30 mouse cellular contexts compared by ENCODE assay signal in the genomic region with DNA sequence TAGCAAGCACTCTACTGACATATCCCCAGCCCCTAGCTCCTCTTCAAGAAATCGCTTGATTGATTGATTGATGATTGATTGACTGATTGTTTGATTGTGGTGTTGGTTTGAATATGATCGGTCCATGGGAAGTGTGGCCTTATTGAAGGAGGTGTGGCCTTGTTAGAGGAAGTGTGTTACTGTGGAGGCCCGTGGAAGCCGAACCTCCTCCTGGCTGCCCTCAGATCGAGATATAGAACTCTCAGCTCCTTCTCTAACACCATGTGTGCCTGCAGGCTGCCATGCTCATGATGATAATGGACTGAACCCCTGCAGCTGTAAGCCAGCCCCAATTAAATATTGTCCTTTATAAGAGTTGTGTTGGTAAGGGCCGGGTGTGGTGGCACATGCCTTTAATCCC. TPM values are rescaled to one million over a fixed set of nuclear protein-coding genes. Genes with fewer than 3 reads are reported as not detected.
A peak's percentile ranks its signal among the peaks of the same experiment; 100 is the strongest.
DNase-seq lines count a peak whose midpoint lies in the region; ATAC-seq and TF ChIP-seq lines count a peak whose summit lies in the region.
"Had no signal": no experiment of that assay in that cellular context is flagged by ENCODE, and none has a peak within 500 bp of the region (broad histone marks: within the 10 kb centered on the region; RNA-seq: fewer than 3 reads in every experiment).

No protein-coding gene starts in this region.

- no peaks in the 10 kb centered on the region for H3K27me3 ChIP-seq in liver, embryonic 12.5 days (replicated peaks)
- H3K27me3 ChIP-seq in liver, postnatal 0 days (ENCODE audit: insufficient read depth, low read length): no peaks in the 10 kb centered on the region
- H3K27me3 ChIP-seq in liver, embryonic 14.5 days (ENCODE audit: control insufficient read depth, insufficient read depth, low read length): no peaks in the 10 kb centered on the region
- H3K27me3 ChIP-seq in kidney, embryonic 15.5 days: no peaks in the 10 kb centered on the region
- H3K27me3 ChIP-seq: embryonic facial prominence, embryonic 13.5 days; embryonic facial prominence, embryonic 15.5 days; forebrain, embryonic 12.5 days had no signal

- no peak overlapping the region for H3K4me2 ChIP-seq in liver, embryonic 12.5 days
- no peak overlapping the region for H3K4me2 ChIP-seq in liver, postnatal 0 days (ENCODE audit: low read depth, low read length)
- no peak overlapping the region for H3K4me2 ChIP-seq in liver, embryonic 14.5 days (ENCODE audit: low read depth)
- no peak overlapping the region for H3K4me2 ChIP-seq in kidney, embryonic 15.5 days
- H3K4me2 ChIP-seq: embryonic facial prominence, embryonic 13.5 days; embryonic facial prominence, embryonic 15.5 days; forebrain, embryonic 12.5 days had no signal

- H3K9ac ChIP-seq in liver, embryonic 12.5 days: no peak overlapping the region
- H3K9ac ChIP-seq in liver, postnatal 0 days (replicated peaks): no peak overlapping the region
- H3K9ac ChIP-seq in liver, embryonic 14.5 days (replicated peaks): no peak overlapping the region
- H3K9ac ChIP-seq in kidney, embryonic 15.5 days: no peak overlapping the region
- H3K9ac ChIP-seq: embryonic facial prominence, embryonic 13.5 days; embryonic facial prominence, embryonic 15.5 days; forebrain, embryonic 12.5 days had no signal

- no peak for TF ChIP-seq EP300 in liver, postnatal 0 days (IDR thresholded peaks at IDR 0.05; ENCODE audit: low read depth)
- no peak for TF ChIP-seq EP300 in liver, embryonic 14.5 days (IDR thresholded peaks at IDR 0.05; ENCODE audit: low read depth)

- peaks cover 59% of the 10 kb centered on the region for H3K4me1 ChIP-seq in liver, embryonic 12.5 days
- peaks cover 26% of the 10 kb centered on the region for H3K4me1 ChIP-seq in liver, postnatal 0 days (ENCODE audit: insufficient read depth)
- H3K4me1 ChIP-seq in liver, embryonic 14.5 days (replicated peaks; ENCODE audit: control insufficient read depth in 2 of 2, insufficient read depth in 2 of 2, low read length in 1 of 2): peaks cover 38 to 45% of the 10 kb centered on the region in 2 experiments
- H3K4me1 ChIP-seq in kidney, embryonic 15.5 days: peaks cover 16% of the 10 kb centered on the region
- H3K4me1 ChIP-seq: embryonic facial prominence, embryonic 15.5 days; forebrain, embryonic 12.5 days had no signal

- H3K27ac ChIP-seq in liver, embryonic 12.5 days: peak overlapping the region; percentile 61
- H3K27ac ChIP-seq in liver, postnatal 0 days (ENCODE audit: low read depth): no peak overlapping the region
- peak overlapping the region; percentile 46; the same call in 1 of the 2 replicates for H3K27ac ChIP-seq in liver, embryonic 14.5 days
- H3K27ac ChIP-seq in kidney, embryonic 15.5 days: no peak overlapping the region
- H3K27ac ChIP-seq: embryonic facial prominence, embryonic 13.5 days; embryonic facial prominence, embryonic 15.5 days; forebrain, embryonic 10.5 days; forebrain, embryonic 12.5 days had no signal

- WGBS in liver, embryonic 12.5 days (ENCODE audit: insufficient replicate concordance): 48% methylated on average over 6 of the region's 6 CpGs
- 56% methylated on average over 6 of the region's 6 CpGs for WGBS in liver, postnatal 0 days (ENCODE audit: insufficient replicate concordance)
- 42% methylated on average over 6 of the region's 6 CpGs for WGBS in liver, embryonic 14.5 days (ENCODE audit: insufficient replicate concordance)
- WGBS in kidney, embryonic 15.5 days: 91% methylated on average over 6 of the region's 6 CpGs

- no peaks in the 10 kb centered on the region for H3K36me3 ChIP-seq in liver, embryonic 12.5 days
- no peaks in the 10 kb centered on the region for H3K36me3 ChIP-seq in liver, postnatal 0 days (replicated peaks; ENCODE audit: insufficient read depth, low read length)
- no peaks in the 10 kb centered on the region for H3K36me3 ChIP-seq in liver, embryonic 14.5 days (replicated peaks; ENCODE audit: control insufficient read depth, insufficient read depth, low read depth)
- no peaks in the 10 kb centered on the region for H3K36me3 ChIP-seq in kidney, embryonic 15.5 days
- H3K36me3 ChIP-seq: embryonic facial prominence, embryonic 13.5 days; embryonic facial prominence, embryonic 15.5 days; forebrain, embryonic 10.5 days; forebrain, embryonic 12.5 days had no signal

- no peak overlapping the region for H3K4me3 ChIP-seq in liver, embryonic 12.5 days
- H3K4me3 ChIP-seq in liver, postnatal 0 days (ENCODE audit: low read depth, low read length): no peak overlapping the region
- H3K4me3 ChIP-seq in liver, embryonic 14.5 days (ENCODE audit: insufficient read depth in 1 of 2, low read depth in 2 of 2, low read length in 2 of 2): no peak overlapping the region
- no peak overlapping the region for H3K4me3 ChIP-seq in kidney, embryonic 15.5 days (replicated peaks)
- H3K4me3 ChIP-seq: embryonic facial prominence, embryonic 13.5 days; embryonic facial prominence, embryonic 15.5 days; erythroblast, embryonic 14.5 days; forebrain, embryonic 10.5 days; forebrain, embryonic 12.5 days had no signal

- ATAC-seq in liver, embryonic 12.5 days: no peak
- ATAC-seq in liver, postnatal 0 days: no peak
- ATAC-seq in liver, embryonic 14.5 days (ENCODE audit: insufficient read depth): no peak
- 0 out of 2 replicates have a peak, but pooled peaks have one; percentile 18 for ATAC-seq in megakaryocyte progenitor cell, adult 5-6 weeks (replicated peaks; ENCODE audit: poor library complexity)
- ATAC-seq in kidney, embryonic 15.5 days (replicated peaks; ENCODE audit: low FRiP score): no peak
- ATAC-seq: forebrain, embryonic 14.5 days; forebrain, embryonic 16.5 days had no signal

- no peak for DNase-seq in liver, postnatal 0 days
- peak; percentile 57 for DNase-seq in MEL-GATA-1-ER (ENCODE audit: extremely low read depth, low read depth)
- no peak for DNase-seq in liver, embryonic 14.5 days (ENCODE audit: low read depth in 3 of 3, low spot score in 3 of 3)
- DNase-seq in cerebellum, adult 11-12 months: no peak
- no peak for DNase-seq in cerebellum, adult 18-20 months
- DNase-seq: adrenal gland, adult 2 months; adrenal gland, postnatal 10 days; adrenal gland, postnatal 25 days; cerebellum, adult 11 months; cerebellum, adult 8-10 months; cerebellum, adult 9-11 months; cerebellum, postnatal 14 days; cerebellum, postnatal 36 days; embryo, embryonic 11 days had no signal

- no peak for TF ChIP-seq CTCF in liver, postnatal 0 days (IDR thresholded peaks at IDR 0.05; ENCODE audit: low read depth)
- TF ChIP-seq CTCF in liver, embryonic 14.5 days (IDR thresholded peaks at IDR 0.05; ENCODE audit: low read depth): no peak

- no peaks in the 10 kb centered on the region for H3K9me3 ChIP-seq in liver, embryonic 12.5 days (replicated peaks)
- no peaks in the 10 kb centered on the region for H3K9me3 ChIP-seq in liver, postnatal 0 days (ENCODE audit: low read length)
- H3K9me3 ChIP-seq in liver, embryonic 14.5 days (ENCODE audit: control insufficient read depth, low read length): no peaks in the 10 kb centered on the region
- H3K9me3 ChIP-seq in kidney, embryonic 15.5 days (replicated peaks): no peaks in the 10 kb centered on the region
- H3K9me3 ChIP-seq: embryonic facial prominence, embryonic 13.5 days; embryonic facial prominence, embryonic 15.5 days; forebrain, embryonic 10.5 days; forebrain, embryonic 12.5 days had no signal

RNA-seq across cellular contexts. Expression of a gene that starts 2.8 kb away (rescaled TPM):
- polyA plus RNA-seq in liver, embryonic 12.5 days (2016; fragmentation: Nextera tagmentation; extraction: Ambion mirVana): not detected in 2 replicates
- not detected in 2 replicates for polyA plus RNA-seq in liver, postnatal 0 days (2015; fragmentation: Nextera tagmentation; extraction: Ambion mirVana)
- polyA plus RNA-seq in liver, embryonic 14.5 days (2012; rRNA removed): not detected in 2 replicates
- not detected in 2 replicates for polyA plus RNA-seq in liver, embryonic 14.5 days (2014; fragmentation: Nextera tagmentation; extraction: Ambion mirVana)
- not detected in 2 replicates for total RNA-seq in megakaryocyte progenitor cell, adult 5-6 weeks (2015)
- total RNA-seq in megakaryocyte progenitor cell, adult 5-6 weeks (2017): not detected in 2 replicates
- polyA plus RNA-seq in kidney, embryonic 15.5 days (2015; fragmentation: Nextera tagmentation; extraction: Ambion mirVana): not detected in 2 replicates
- total RNA-seq: adrenal gland, adult 2 months; adrenal gland, postnatal 10 days; adrenal gland, postnatal 25 days; adrenal gland, postnatal 4 days; common myeloid progenitor, adult 5-6 weeks; ES-E14 had no signal
- polyA plus RNA-seq: adrenal gland, adult 2 months; brain, embryonic 14.5 days; C2C12; embryonic facial prominence, embryonic 11.5 days; embryonic facial prominence, embryonic 13.5 days; embryonic facial prominence, embryonic 15.5 days; erythroblast, embryonic 14.5 days; forebrain, embryonic 10.5 days; forebrain, embryonic 12.5 days; forebrain, embryonic 14.5 days; forebrain, embryonic 16.5 days had no signal

RNA-seq across cellular contexts. Expression of a gene that starts 23.8 kb away (rescaled TPM):
- 29.6 and 37.1 TPM in 2 replicates for polyA plus RNA-seq in liver, embryonic 12.5 days (2016; fragmentation: Nextera tagmentation; extraction: Ambion mirVana)
- 10.0 and 12.1 TPM in 2 replicates for polyA plus RNA-seq in liver, postnatal 0 days (2015; fragmentation: Nextera tagmentation; extraction: Ambion mirVana)
- polyA plus RNA-seq in liver, embryonic 14.5 days (2012; rRNA removed): 204 and 237 TPM in 2 replicates
- 35.9 and 37.4 TPM in 2 replicates for polyA plus RNA-seq in liver, embryonic 14.5 days (2014; fragmentation: Nextera tagmentation; extraction: Ambion mirVana)
- 95.3 and 110 TPM in 2 replicates for total RNA-seq in megakaryocyte progenitor cell, adult 5-6 weeks (2015)
- 163 and 183 TPM in 2 replicates for total RNA-seq in megakaryocyte progenitor cell, adult 5-6 weeks (2017)
- 47.3 and 54.3 TPM in 2 replicates for polyA plus RNA-seq in kidney, embryonic 15.5 days (2015; fragmentation: Nextera tagmentation; extraction: Ambion mirVana)

RNA-seq across cellular contexts. Expression of a gene that starts 24.2 kb away (rescaled TPM):
- 0.29 and 0.36 TPM in 2 replicates for polyA plus RNA-seq in liver, embryonic 12.5 days (2016; fragmentation: Nextera tagmentation; extraction: Ambion mirVana)
- polyA plus RNA-seq in liver, postnatal 0 days (2015; fragmentation: Nextera tagmentation; extraction: Ambion mirVana): 0.31 TPM in 1 of 2 replicates, not detected in the other
- 0.25 TPM in 1 of 2 replicates, not detected in the other for polyA plus RNA-seq in liver, embryonic 14.5 days (2012; rRNA removed)
- polyA plus RNA-seq in liver, embryonic 14.5 days (2014; fragmentation: Nextera tagmentation; extraction: Ambion mirVana): 0.36 TPM in 1 of 2 replicates, not detected in the other
- total RNA-seq in megakaryocyte progenitor cell, adult 5-6 weeks (2015): 0.34 TPM in 1 of 2 replicates, not detected in the other
- total RNA-seq in megakaryocyte progenitor cell, adult 5-6 weeks (2017): not detected in 2 replicates
- polyA plus RNA-seq in kidney, embryonic 15.5 days (2015; fragmentation: Nextera tagmentation; extraction: Ambion mirVana): 0.66 and 0.91 TPM in 2 replicates
- total RNA-seq: adrenal gland, adult 2 months; adrenal gland, postnatal 10 days; adrenal gland, postnatal 25 days; adrenal gland, postnatal 4 days; common myeloid progenitor, adult 5-6 weeks had no signal
- polyA plus RNA-seq: C2C12; erythroblast, embryonic 14.5 days had no signal

Comparison
In these comparisons a context has a peak if more than half of its experiments do, and no peak if none do; other contexts are left out.
1. H3K27ac ChIP-seq: peak in liver, embryonic 12.5 days (single experiment) and liver, embryonic 14.5 days (single experiment); none in liver, postnatal 0 days (single experiment) and kidney, embryonic 15.5 days (single experiment).